Mouse (Mus musculus) right cerebral cortex, postnatal 10 days (tissue): ENCODE measurements at regions not wholly inside any gene's neighbourhood (a gene's known extent, or its start where the extent isn't known, plus 50 kb on each side); places are given as distances from the start of the nearest gene placed in this dataset.

Experiments used
- DNase-seq, 2 experiments: peaks; one replicate each; pipeline ENCODE4 v3.0.0; 2021; ENCODE audit warnings: low spot score in 2 of 2

GRCm38 (mm10) chr3:149424306-149424705, 434.0 kb upstream of the Adgrl2 start:
- DNase-seq, result no peak

- DNase-seq, result no peak
These were observed 433.1 kb upstream of the Adgrl2 start for GRCm38 (mm10) chr3:149423491-149423890.

GRCm38 (mm10) chr3:149415081-149415480, 424.7 kb upstream of the Adgrl2 start:
- DNase-seq, result no peak

- no peak for DNase-seq
These were observed 422.8 kb upstream of the Adgrl2 start for GRCm38 (mm10) chr3:149413114-149413513.

- no peak for DNase-seq
These were observed 420.2 kb upstream of the Adgrl2 start for GRCm38 (mm10) chr3:149410518-149410917.

GRCm38 (mm10) chr3:149408858-149409257, 418.5 kb upstream of the Adgrl2 start:
- DNase-seq, result no peak

GRCm38 (mm10) chr3:149405872-149406271, 415.5 kb upstream of the Adgrl2 start:
- DNase-seq, result no peak

GRCm38 (mm10) chr3:149404691-149405090, 414.3 kb upstream of the Adgrl2 start:
- no peak for DNase-seq

- no peak for DNase-seq
These were observed 412.1 kb upstream of the Adgrl2 start for GRCm38 (mm10) chr3:149402496-149402895.

- no peak for DNase-seq
These were observed 404.7 kb upstream of the Adgrl2 start for GRCm38 (mm10) chr3:149395082-149395481.

- no peak for DNase-seq
These were observed 403.2 kb upstream of the Adgrl2 start for GRCm38 (mm10) chr3:149393317-149394172.

GRCm38 (mm10) chr3:149392164-149392563, 401.8 kb upstream of the Adgrl2 start:
- no peak for DNase-seq

- DNase-seq, result no peak
These were observed 397.2 kb upstream of the Adgrl2 start for GRCm38 (mm10) chr3:149387537-149387936.

GRCm38 (mm10) chr3:149386027-149386426, 395.7 kb upstream of the Adgrl2 start:
- no peak for DNase-seq

- no peak for DNase-seq
These were observed 395.0 kb upstream of the Adgrl2 start for GRCm38 (mm10) chr3:149385336-149385735.

GRCm38 (mm10) chr3:149381559-149382245, 391.3 kb upstream of the Adgrl2 start:
- DNase-seq, result peak; percentile 66 to 67

- no peak for DNase-seq
These were observed 390.7 kb upstream of the Adgrl2 start for GRCm38 (mm10) chr3:149381051-149381450.

GRCm38 (mm10) chr3:149379866-149380472, 389.6 kb upstream of the Adgrl2 start:
- peak; percentile 41 to 45 for DNase-seq

GRCm38 (mm10) chr3:149379249-149379865, 389.0 kb upstream of the Adgrl2 start:
- no peak for DNase-seq

- DNase-seq, result no peak
These were observed 381.1 kb upstream of the Adgrl2 start for GRCm38 (mm10) chr3:149371439-149371838.

GRCm38 (mm10) chr3:149370517-149371227, 380.3 kb upstream of the Adgrl2 start:
- DNase-seq, result no peak
